Mouse (Mus musculus): Measurements from ENCODE around the gene Parvb. TPM values are rescaled to one million over a fixed set of nuclear protein-coding genes. Genes with fewer than 3 reads are reported as not detected.
A peak's percentile ranks its signal among the peaks of the same experiment; 100 is the strongest.

Parvb gene
- 100 to 1,000 TPM; 130 to 134 TPM for total RNA-seq (2021)
- long read RNA-seq, experiment 1, transcript Parvb-201 (13 exons, 3,784 nt) = major isoform, 13 of 27 reads
- long read RNA-seq, experiment 1, partial matches to known transcripts = 12 of 27 reads
- long read RNA-seq, experiment 1, other reads (novel, unspliced or antisense) = 2 of 27 reads
- long read RNA-seq, experiment 2, transcript Parvb-201 (13 exons, 3,784 nt) = major isoform, 9 of 23 reads
- long read RNA-seq, experiment 2, partial matches to known transcripts = 0 of 23 reads
- long read RNA-seq, experiment 2, other reads (novel, unspliced or antisense) = 14 of 23 reads

- peak in 1 of 2 experiments; percentile 53 for DNase-seq (ENCODE audit: low spot score in 2 of 2)
Measured at GRCm38 (mm10) chr15:84231721-84232561, at the start of gene Parvb. TSS of gene Parvb (plus strand) at chr15:84232043.

DNA sequence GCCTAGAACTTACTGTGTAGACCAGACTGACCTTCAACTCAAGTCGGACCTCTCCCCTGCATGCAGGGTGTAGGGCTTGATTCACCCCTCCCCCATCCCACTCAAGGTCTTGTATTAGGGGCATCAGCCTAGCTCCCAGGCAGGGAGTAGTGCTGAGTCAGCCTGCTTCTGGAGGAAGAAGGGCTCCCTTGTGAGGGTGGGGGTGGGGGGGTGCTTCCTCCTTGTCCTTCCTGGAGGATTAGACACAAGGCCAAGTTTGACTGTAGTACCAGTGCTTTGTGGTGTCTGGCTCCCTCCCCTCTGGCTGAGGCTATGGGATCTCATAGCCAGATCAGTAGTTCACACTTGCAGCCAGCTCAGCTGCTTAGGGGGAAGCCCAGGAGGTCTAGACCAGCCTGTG lies 47.9 kb upstream of the Parvb start:
- DNase-seq (ENCODE audit: low spot score in 2 of 2) = no peak

GRCm38 (mm10) chr15:84186196-84186595 lies 45.6 kb upstream of the Parvb start:
- DNase-seq (ENCODE audit: low spot score in 2 of 2) = no peak

GRCm38 (mm10) chr15:84188887-84189530 lies 42.8 kb upstream of the Parvb start:
- DNase-seq (ENCODE audit: low spot score in 2 of 2) = no peak

- no peak for DNase-seq (ENCODE audit: low spot score in 2 of 2)
Measured at GRCm38 (mm10) chr15:84189881-84190280, 42.0 kb upstream of the Parvb start.

- no peak for DNase-seq (ENCODE audit: low spot score in 2 of 2)
Measured at GRCm38 (mm10) chr15:84191724-84192057, 40.2 kb upstream of the Parvb start.

GRCm38 (mm10) chr15:84192058-84192791 lies 39.6 kb upstream of the Parvb start, which contains the start of gene Samm50:
TSS of gene Samm50 (plus strand) at chr15:84192241.
- peak; percentile 74 to 89 for DNase-seq (ENCODE audit: low spot score in 2 of 2)

DNA sequence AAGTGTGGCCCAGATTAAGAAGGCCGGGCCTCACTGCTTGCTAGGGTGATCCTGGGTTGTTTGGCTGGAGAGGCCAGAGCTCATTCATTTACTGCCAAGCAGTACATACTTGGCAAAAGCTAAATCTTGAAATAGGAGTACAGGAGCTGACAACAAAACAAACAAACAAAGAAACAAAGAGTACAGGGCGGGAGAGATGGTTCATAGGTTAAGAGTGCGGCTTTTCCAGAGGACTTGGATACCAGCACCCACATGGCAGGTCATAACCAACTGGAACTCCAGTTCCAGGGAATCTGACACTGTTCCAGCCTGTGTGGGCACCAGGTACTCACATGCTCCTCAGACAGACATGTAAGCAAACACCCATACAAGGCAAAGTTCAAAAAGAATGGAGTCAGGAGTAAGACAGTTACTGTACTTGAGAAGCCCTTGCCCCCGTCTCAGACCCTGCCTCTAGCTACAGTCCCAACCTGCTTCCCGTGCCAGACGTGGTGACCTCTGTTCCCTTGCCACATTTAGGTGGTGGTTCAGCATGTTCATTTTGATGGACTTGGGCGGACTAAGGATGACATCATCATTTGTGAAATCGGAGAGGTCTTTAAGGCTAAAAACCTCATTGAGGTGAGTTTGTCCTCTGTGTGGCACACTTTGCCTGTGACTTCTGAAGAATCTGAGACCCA lies 35.2 kb upstream of the Parvb start:
- DNase-seq (ENCODE audit: low spot score in 2 of 2) = no peak

GRCm38 (mm10) chr15:84207327-84207726 lies 24.5 kb upstream of the Parvb start:
- DNase-seq (ENCODE audit: low spot score in 2 of 2) = no peak

- DNase-seq (ENCODE audit: low spot score in 2 of 2) = no peak
Measured at GRCm38 (mm10) chr15:84209517-84210412, 22.1 kb upstream of the Parvb start.

GRCm38 (mm10) chr15:84210461-84210860 lies 21.4 kb upstream of the Parvb start:
- no peak for DNase-seq (ENCODE audit: low spot score in 2 of 2)

GRCm38 (mm10) chr15:84210941-84211340 lies 20.9 kb upstream of the Parvb start:
- DNase-seq (ENCODE audit: low spot score in 2 of 2) = no peak

- DNase-seq (ENCODE audit: low spot score in 2 of 2) = no peak
Measured at GRCm38 (mm10) chr15:84211564-84211963, 20.3 kb upstream of the Parvb start.

DNA sequence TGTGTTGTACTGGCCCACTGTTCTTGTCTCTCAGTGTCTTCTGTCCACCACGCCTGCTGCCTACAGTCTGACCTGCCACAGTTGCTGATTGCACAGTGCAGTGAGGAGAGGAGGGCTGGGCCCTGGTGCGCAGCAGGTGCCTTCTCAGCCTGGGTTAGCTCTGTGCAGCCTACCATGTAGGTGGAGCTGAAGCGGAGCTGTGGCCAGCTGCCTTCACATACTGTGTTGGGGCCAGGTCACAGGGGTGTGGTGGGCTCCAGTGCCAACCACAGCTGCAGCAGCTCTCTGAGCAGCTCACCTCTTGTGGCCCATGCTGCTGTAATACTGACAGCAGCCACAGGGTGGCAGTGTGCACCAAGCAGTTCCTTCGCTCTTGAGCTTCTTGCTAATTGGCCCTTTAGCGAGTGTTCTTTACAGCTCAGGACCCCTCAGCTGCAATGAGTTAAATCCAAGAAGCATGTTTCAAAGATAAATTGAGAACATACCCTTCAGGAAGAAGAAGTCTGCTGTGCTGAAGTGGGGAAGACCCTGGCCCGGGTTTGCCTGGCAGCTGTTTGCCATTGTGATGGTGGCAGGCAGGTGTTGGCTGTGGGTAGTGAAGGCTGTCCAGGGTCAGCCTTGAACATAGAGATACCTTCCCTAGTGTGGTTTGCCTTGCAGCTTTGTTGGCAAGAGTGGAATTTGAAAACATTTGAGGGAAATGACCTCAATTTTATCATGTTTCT lies 19.6 kb upstream of the Parvb start:
- DNase-seq (ENCODE audit: low spot score in 2 of 2) = peak; percentile 77 to 83

DNA sequence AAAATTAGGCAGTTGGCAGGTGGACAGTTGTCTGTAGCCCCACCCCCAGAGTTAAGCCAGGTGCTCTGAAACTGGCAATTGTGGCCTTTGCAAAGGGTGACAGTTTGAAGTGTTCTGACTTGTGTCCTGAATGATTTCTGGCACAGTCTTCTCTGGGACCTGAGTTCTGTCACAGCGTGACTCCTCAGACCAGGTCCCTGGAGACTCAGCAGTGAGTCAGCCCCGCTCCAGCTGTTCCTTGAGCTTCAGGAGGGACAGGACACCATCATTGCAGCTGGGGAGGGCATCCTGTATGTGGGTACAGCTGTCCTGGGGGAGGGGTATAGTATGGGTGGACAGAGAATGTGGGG lies 19.1 kb upstream of the Parvb start:
- no peak for DNase-seq (ENCODE audit: low spot score in 2 of 2)

- no peak for DNase-seq (ENCODE audit: low spot score in 2 of 2)
Measured at GRCm38 (mm10) chr15:84213162-84213739, 18.6 kb upstream of the Parvb start.

GRCm38 (mm10) chr15:84214476-84214875 lies 17.4 kb upstream of the Parvb start:
- DNase-seq (ENCODE audit: low spot score in 2 of 2) = no peak

GRCm38 (mm10) chr15:84215273-84215672 lies 16.6 kb upstream of the Parvb start:
- no peak for DNase-seq (ENCODE audit: low spot score in 2 of 2)

- no peak for DNase-seq (ENCODE audit: low spot score in 2 of 2)
Measured at GRCm38 (mm10) chr15:84216026-84216425, 15.8 kb upstream of the Parvb start.

Measured in gastrocnemius, postnatal 4 days (tissue).